Mouse (Mus musculus): ENCODE results near the gene Pard3b.

DNA sequence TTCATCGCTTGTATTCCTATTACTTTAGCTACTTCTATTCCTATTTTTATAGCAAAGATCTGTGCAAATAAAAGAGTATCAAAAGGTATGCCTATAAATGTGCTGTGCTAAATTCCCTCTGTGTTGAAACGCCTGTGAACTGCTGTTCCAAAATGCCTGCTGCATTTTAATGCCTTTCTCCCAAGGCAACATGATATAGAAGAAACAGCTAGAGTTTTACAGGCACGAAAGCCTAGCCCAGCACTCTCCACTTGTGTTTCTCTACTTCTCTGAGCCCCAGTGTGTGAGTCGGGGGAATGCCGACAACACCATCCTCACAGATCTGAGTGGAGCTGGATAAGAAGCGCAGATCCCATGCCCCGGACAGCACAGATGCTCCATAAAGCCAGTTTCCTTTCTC, 889.2 kb downstream of the Pard3b start:
- TF ChIP-seq CTCF (IDR thresholded peaks at IDR 0.05; ENCODE audit: low read depth) (no peak), EP300 (IDR thresholded peaks at IDR 0.05; ENCODE audit: low read depth) (no peak)
